Mouse (Mus musculus): Measurements from ENCODE around the gene Prkag3. TPM values are rescaled to one million over a fixed set of nuclear protein-coding genes. Genes with fewer than 3 reads are reported as not detected.
A peak's percentile ranks its signal among the peaks of the same experiment; 100 is the strongest.

Prkag3 gene
- polyA plus RNA-seq, 1 experiment: 2.9 TPM

DNA sequence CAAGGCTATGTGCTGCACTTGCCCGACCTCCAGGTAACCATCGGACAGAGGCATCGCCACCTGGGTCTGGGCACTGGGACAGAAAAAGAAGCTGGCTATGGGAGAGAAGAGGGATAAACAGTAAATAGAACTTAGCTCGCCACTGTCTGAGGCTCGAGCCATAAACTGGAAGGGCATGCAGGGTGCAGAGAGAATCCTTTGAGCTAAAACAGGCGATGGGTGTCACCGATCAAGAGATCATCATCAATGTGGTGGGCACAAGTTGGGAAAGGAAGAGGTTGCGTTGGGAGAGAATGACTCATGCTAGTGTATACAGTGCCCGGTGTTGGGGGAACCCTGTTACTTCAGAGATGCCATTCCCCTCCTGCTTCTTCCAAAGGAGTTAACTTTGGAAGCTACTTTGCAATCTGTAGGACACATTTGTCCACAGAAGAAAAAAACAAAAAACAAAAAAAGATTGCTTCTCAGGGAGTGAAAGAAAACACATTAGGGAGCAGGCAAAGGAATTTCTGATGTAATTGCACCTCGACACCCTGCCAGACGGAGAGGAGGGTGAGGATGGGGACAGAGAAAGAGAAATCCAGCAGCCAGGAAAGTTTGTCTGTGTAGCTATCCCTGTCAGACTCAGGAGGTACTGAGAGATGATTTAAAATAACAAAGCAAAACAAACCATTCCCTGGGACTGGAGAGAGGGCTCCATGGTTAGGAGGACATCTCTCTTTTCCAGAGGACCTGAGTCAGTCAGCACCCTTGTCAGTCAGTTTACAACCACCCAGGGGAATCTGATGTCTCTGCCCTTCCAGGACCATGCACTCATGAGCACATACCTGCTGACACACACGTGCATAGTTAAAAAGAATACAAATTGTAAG is 34.9 kb downstream of the Prkag3 start:
- H3K27me3 ChIP-seq (replicated peaks; ENCODE audit: control insufficient read depth, insufficient read depth, low read length): no peaks in the 10 kb centered on the region
- TF ChIP-seq CTCF (conservative IDR thresholded peaks at IDR 0.05; ENCODE audit: insufficient read depth, insufficient read length, low read depth, low read length): no peak
- TF ChIP-seq POLR2A (IDR thresholded peaks at IDR 0.05; ENCODE audit: low read depth, low read length): no peak
- 22% methylated on average over 12 of the region's 12 CpGs for WGBS
- no peak for DNase-seq
- peak overlapping the region; percentile 73 for H3K4me3 ChIP-seq (ENCODE audit: insufficient read depth, low read depth, low read length)
- H3K27ac ChIP-seq (ENCODE audit: insufficient read depth, low read depth, low read length): 0 out of 2 replicates have a peak overlapping the region, but pooled peaks have one; percentile 76
- no peaks in the 10 kb centered on the region for H3K36me3 ChIP-seq (ENCODE audit: control insufficient read depth, insufficient read depth, low read length)
- H3K4me1 ChIP-seq (ENCODE audit: control insufficient read depth, insufficient read depth, low read length): peaks cover 4% of the 10 kb centered on the region

DNA sequence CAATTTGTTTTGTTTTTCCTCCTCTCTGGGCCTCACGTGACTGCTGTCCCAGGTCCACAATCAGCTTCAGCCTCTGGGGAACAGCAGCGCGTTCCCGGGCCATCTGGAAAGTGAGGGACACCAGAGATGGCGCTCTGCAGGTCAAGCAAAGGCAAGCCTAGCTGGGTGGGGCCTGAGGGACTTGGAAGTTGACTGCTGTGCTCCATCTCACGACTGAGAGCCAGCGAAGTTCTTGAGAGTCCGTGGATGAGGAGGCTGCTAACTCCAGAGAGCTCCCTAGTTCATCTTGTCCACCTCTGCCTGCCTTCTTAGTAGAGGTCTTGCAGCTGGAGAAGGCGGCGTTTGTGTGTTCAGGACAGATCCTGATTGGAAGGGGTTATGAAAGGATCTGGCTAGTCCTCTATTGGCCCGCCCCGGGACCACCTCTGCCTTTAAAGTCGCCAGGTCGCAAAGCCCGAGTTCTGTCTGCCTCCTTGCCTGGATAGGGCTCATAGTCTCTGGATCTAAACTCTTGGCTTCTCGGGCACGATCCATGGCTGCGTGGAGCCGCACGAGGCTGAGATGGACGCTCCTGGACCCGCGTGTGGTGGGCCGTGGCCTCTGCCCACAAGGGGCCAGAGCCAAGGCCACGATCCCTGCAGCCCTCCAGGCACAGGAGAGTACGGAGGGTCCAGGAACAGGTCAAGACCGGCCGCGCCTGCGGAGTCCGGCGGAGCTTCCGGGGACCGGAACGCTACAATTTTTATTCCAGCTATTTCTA is 35.7 kb downstream of the Prkag3 start, which contains the start of gene Cyp27a1:
Gene Cyp27a1, plus strand, starts transcription at position 476 of the 760 bp plus-strand sequence.
- H3K27ac ChIP-seq (ENCODE audit: insufficient read depth, low read depth, low read length): peak within 1 kb of the TSS; percentile 76
- DNase-seq: peak; percentile 89
- H3K36me3 ChIP-seq (ENCODE audit: control insufficient read depth, insufficient read depth, low read length): no peaks in the 10 kb centered on the region
- H3K27me3 ChIP-seq (replicated peaks; ENCODE audit: control insufficient read depth, insufficient read depth, low read length): no peaks in the 10 kb centered on the region
- peaks cover 4% of the 10 kb centered on the region for H3K4me1 ChIP-seq (ENCODE audit: control insufficient read depth, insufficient read depth, low read length)
- 3% methylated on average over 35 of the region's 35 CpGs for WGBS
- TF ChIP-seq POLR2A (IDR thresholded peaks at IDR 0.05; ENCODE audit: low read depth, low read length): peak; percentile 45
- TF ChIP-seq CTCF (conservative IDR thresholded peaks at IDR 0.05; ENCODE audit: insufficient read depth, insufficient read length, low read depth, low read length): peak; percentile 28; the same call in 1 of the 2 replicates
- H3K4me3 ChIP-seq (ENCODE audit: insufficient read depth, low read depth, low read length): peak within 1 kb of the TSS; percentile 73

DNA sequence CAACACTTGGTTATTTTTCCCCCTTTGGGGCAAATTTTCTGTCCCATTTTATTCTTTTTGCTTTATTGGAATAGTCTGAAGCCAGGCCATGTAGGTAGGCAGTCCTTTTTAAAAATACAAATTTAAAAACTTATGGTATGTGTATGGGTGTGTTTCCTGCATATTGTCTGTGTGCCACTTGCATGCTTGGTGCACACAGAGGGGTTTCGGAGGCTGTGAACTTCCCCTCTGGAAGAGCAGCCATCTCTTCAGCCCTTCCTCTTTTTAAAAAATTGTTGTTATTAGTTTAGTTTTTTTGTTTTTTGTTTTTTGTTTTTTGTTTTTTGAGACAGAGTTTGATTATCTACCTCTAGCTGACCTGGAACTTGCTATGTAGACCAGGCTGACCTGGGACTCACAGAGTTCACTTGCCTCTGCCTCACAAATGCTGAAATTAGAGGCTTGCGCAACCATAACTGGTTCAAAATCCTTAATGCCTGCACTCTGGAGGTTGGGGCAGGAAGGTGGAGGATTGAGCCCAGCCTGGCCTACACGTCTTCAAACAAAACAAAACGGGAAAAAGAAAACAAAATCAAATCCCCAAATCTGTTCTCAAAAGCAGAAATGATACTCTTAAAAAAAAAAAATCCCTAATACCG is 36.4 kb downstream of the Prkag3 start:
- Histone ChIP-seq H3K4me3 (ENCODE audit: insufficient read depth, low read depth, low read length) (no peak overlapping the region; the same call in 1 of the 2 replicates), H3K36me3 (ENCODE audit: control insufficient read depth, insufficient read depth, low read length) (no peaks in the 10 kb centered on the region), H3K4me1 (ENCODE audit: control insufficient read depth, insufficient read depth, low read length) (peaks cover 4% of the 10 kb centered on the region), H3K27ac (ENCODE audit: insufficient read depth, low read depth, low read length) (peak overlapping the region; percentile 76), H3K27me3 (replicated peaks; ENCODE audit: control insufficient read depth, insufficient read depth, low read length) (no peaks in the 10 kb centered on the region)
- DNase-seq: peak; percentile 71
- WGBS: 40% methylated on average over 5 of the region's 5 CpGs
- TF ChIP-seq CTCF (conservative IDR thresholded peaks at IDR 0.05; ENCODE audit: insufficient read depth, insufficient read length, low read depth, low read length) (no peak), POLR2A (IDR thresholded peaks at IDR 0.05; ENCODE audit: low read depth, low read length) (no peak)

DNA sequence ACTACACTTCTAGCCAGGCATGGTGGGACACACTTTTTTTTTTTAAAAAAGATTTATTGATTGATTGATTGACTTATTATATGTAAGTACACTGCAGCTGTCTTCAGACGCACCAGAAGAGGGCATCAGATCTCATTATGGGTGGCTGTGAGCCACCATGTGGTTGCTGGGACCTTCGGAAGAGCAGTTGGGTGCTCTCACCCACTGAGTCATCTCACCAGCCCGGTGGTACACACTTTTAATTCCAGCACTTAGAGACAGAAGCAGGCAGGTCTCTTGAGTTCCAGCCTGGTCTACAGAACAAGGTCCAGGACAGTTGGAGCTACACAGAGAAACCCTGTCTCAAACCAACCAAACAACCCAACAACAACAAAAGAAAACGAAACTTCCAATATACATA is 37.0 kb downstream of the Prkag3 start:
- no peaks in the 10 kb centered on the region for H3K36me3 ChIP-seq (ENCODE audit: control insufficient read depth, insufficient read depth, low read length)
- H3K27me3 ChIP-seq (replicated peaks; ENCODE audit: control insufficient read depth, insufficient read depth, low read length): no peaks in the 10 kb centered on the region
- TF ChIP-seq POLR2A (IDR thresholded peaks at IDR 0.05; ENCODE audit: low read depth, low read length): no peak
- 0 out of 2 replicates have a peak, but pooled peaks have one; percentile 11 for TF ChIP-seq CTCF (conservative IDR thresholded peaks at IDR 0.05; ENCODE audit: insufficient read depth, insufficient read length, low read depth, low read length)
- H3K27ac ChIP-seq (ENCODE audit: insufficient read depth, low read depth, low read length): no peak overlapping the region
- no peak overlapping the region for H3K4me3 ChIP-seq (ENCODE audit: insufficient read depth, low read depth, low read length)
- H3K4me1 ChIP-seq (ENCODE audit: control insufficient read depth, insufficient read depth, low read length): peaks cover 4% of the 10 kb centered on the region
- 83% methylated on average over 4 of the region's 4 CpGs for WGBS
- DNase-seq: no peak

DNA sequence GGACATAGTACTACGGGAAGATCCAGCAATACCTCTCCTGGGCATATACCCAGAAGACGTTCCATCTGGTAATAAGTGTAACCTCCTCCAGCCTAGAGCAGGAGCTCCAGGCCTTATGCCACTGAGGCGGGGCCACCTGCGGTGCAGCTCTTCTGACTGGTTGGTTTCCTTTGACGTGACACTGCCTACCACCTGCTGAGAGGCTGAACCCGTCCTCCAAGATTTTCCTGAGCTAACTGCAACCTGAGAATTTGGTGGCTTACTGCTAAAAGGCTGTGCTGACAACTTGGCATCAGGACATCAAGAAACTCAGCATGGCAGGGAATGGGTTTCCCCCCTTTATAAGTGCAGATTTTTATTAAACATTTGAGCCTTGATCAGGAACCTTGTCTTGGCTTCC is 39.5 kb downstream of the Prkag3 start:
- 51% methylated on average over 6 of the region's 6 CpGs for WGBS
- H3K27me3 ChIP-seq (replicated peaks; ENCODE audit: control insufficient read depth, insufficient read depth, low read length): no peaks in the 10 kb centered on the region
- TF ChIP-seq CTCF (conservative IDR thresholded peaks at IDR 0.05; ENCODE audit: insufficient read depth, insufficient read length, low read depth, low read length): no peak
- TF ChIP-seq POLR2A (IDR thresholded peaks at IDR 0.05; ENCODE audit: low read depth, low read length): no peak
- H3K4me1 ChIP-seq (ENCODE audit: control insufficient read depth, insufficient read depth, low read length): peaks cover 4% of the 10 kb centered on the region
- no peak overlapping the region for H3K4me3 ChIP-seq (ENCODE audit: insufficient read depth, low read depth, low read length)
- no peaks in the 10 kb centered on the region for H3K36me3 ChIP-seq (ENCODE audit: control insufficient read depth, insufficient read depth, low read length)
- DNase-seq: no peak
- no peak overlapping the region for H3K27ac ChIP-seq (ENCODE audit: insufficient read depth, low read depth, low read length)

DNA sequence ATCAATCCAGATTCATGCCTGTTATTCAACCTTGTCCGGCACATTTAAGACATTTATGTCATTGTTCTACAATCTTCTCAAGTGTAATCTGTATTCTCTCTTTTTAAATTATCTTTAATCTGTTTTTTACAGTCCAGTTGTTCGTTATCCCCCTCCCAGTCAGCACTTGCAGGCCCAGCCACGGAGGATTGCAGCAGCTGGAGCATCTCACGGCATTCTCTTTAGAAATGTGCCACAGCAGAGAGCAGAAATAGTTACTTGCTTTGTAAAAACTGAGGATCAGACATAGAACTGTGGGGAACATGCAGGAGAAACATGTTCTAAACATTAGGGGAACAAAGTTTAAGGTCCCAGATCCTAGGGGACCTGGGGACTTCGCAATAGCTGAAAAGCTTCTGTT is 44.0 kb downstream of the Prkag3 start:
- no peak overlapping the region for H3K4me3 ChIP-seq (ENCODE audit: insufficient read depth, low read depth, low read length)
- no peaks in the 10 kb centered on the region for H3K36me3 ChIP-seq (ENCODE audit: control insufficient read depth, insufficient read depth, low read length)
- DNase-seq: no peak
- H3K27ac ChIP-seq (ENCODE audit: insufficient read depth, low read depth, low read length): no peak overlapping the region
- 77% methylated on average over 5 of the region's 5 CpGs for WGBS
- H3K4me1 ChIP-seq (ENCODE audit: control insufficient read depth, insufficient read depth, low read length): no peaks in the 10 kb centered on the region
- no peaks in the 10 kb centered on the region for H3K27me3 ChIP-seq (replicated peaks; ENCODE audit: control insufficient read depth, insufficient read depth, low read length)
- TF ChIP-seq POLR2A (IDR thresholded peaks at IDR 0.05; ENCODE audit: low read depth, low read length): no peak
- no peak for TF ChIP-seq CTCF (conservative IDR thresholded peaks at IDR 0.05; ENCODE audit: insufficient read depth, insufficient read length, low read depth, low read length)
